Mouse (Mus musculus) frontal cortex, postnatal 36 days (tissue): ENCODE measurements around the gene Tns4.
A peak's percentile ranks its signal among the peaks of the same experiment; 100 is the strongest.

Source experiments
- DNase-seq, 2 experiments: peaks; one replicate each; pipeline ENCODE4 v3.0.0; 2022; ENCODE audit warnings: low spot score in 2 of 2

Gene Tns4

DNA sequence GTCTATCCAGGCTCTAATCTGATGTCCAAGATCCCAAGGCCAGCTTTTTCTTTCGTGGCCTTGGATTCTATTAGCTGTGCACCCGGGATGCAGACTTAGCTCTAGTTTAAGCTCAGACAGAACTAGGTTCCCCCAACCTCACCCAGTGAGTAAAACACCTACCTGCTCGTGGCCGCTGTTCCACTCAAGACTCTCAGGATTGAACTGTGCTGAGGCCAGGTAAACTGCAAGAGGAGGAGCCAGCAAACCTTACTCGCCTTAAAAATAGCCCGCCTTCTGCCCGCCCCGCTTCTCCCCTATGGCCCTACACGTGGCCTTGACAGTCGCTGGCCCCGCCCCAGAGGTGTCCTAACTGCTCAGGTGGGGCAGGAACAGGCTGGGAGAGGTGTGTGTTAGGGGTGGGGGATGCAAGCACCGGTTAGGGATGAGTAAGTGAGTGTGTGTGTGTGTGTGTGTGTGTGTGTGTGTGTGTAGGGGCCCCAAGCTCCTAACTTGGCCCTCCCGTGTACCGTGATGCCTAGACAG is at the start of gene Tns4:
Gene Tns4, minus strand, starts transcription at position 230 of the 525 bp plus-strand sequence.
- DNase-seq = no peak

DNA sequence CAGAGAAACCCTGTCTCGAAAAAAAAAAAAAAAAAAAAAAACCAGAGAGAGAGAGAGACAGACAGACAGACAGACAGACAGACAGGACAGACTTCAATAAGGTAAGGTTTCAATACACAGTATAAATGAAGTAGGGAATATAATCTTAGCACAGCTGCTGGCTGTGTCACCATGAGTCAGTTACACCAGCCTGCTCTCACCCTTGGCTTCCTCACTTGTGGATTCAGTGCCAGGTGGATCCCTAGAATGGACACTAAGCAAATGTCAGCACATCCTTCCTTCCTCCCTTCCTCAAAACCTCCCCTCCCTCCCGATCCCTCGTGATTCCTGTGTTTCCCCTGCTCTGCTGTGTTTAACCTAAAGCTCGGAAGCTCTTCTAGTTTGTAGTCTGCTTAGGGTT is 48.3 kb upstream of the Tns4 start:
- DNase-seq = no peak

- no peak for DNase-seq
These were observed 47.9 kb upstream of the Tns4 start for GRCm38 (mm10) chr11:99136961-99137360.

GRCm38 (mm10) chr11:99136361-99136760 is 47.3 kb upstream of the Tns4 start:
- DNase-seq = no peak

DNA sequence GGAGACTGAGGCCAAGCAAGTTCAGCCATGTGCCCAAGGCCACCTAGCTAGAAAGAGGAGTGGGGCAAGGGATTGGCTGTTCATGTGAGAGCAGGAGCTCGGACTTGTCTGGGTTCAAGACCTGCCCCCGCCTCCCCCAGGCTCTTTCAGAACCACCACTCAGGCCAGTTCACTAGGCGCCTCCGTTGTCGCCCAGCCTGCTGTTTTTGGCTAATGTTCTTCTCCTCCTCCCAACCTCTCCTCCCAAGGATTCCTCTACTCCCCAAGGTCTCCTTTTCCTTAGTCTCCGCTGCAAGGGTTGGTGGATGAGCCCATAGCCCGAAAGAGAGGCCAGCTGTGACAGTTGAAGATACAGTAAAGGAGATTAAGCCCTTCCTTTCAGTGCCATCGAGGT is 45.9 kb upstream of the Tns4 start:
- DNase-seq = no peak

DNA sequence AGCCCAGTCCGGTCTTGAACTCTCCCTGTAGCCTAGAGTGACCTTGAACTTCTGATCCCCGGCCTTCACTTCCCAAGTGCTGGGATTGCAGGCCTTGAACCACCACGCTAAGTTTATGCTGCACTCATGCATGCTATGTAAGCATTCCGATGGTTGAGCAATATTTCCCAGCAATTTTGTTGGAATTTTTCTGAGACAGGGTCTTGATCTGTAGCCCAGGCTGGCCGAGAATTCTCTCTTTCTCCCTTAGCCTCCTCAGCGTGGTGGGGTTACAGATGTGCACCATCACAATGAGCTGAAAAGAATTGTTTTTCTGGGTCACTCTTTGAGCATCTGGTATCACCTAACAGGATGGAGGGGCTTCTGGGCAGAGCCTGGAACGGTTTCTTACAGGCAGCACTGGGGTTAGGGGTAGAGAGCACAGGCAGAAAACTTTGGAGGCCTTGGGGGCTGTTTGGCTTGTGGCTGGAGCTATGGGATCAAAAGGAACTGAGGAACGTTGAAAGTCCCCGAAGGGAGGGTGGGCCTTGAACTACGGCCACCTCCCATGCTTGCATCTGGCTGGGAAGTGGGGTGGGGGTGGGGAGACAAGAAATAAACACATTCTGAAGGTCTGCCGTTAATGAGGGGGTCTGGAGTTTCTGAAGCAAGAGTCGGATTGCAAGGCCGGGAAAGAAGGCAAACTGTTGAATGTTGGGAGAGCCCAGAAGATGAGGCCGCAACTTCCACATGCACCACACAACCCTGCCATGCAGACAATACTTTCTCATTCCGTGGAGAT is 45.4 kb upstream of the Tns4 start:
- no peak for DNase-seq

- no peak for DNase-seq
These were observed 44.3 kb upstream of the Tns4 start for GRCm38 (mm10) chr11:99133285-99133897.

GRCm38 (mm10) chr11:99132091-99132730 is 43.1 kb upstream of the Tns4 start:
- DNase-seq = no peak

DNA sequence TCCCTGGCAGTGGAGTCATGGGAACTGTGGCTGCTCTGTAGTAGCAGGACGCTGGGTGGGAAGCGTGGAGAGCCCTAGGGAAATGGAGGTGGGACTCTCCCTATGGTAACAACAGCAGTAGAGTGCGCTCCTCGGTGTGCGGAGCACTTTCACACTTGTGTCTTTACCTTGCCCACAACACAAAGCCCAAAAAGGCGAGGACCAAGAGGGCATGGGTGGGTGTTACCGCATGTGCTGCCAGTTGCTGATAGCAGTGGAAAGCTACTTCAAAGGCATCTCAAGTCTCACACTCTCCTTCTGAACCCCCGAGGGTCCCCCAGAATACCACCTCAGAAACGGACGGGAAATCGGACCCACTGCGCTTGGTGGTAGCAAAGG is 42.3 kb upstream of the Tns4 start:
- no peak for DNase-seq

DNA sequence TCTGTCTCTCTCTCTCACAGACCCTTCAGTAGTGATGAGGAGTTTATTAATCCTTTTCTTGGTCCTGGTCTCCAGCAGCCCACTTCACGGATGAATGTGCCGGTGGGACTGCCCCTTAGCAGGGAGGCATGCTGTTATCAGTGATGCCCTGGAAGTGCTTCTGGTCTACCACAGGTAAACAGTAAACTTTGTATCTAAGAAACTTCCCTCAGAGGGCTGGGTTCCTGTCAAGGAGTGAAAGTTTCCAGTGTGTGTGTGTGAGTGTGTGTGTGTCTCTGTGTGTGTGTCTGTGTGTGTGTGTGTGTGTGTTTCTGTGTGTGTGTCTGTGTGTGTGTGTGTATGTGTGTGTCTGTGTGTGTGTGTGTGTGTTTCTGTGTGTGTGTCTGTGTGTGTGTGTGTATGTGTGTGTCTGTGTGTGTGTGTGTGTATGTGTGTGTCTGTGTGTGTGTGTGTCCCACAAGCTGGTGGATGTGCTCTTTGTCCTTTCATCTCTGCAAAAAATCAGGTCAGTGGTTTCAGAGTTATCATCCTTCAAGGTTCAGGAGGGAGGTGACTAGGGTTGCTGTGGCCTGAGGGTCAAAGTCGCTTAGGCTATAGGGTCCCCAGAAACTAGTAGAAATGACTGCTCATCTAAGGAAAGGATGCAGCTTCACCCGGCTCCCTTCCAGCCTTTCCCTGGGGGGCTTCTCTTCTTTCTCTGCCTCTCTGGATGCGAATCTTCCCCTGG is 41.8 kb upstream of the Tns4 start:
- no peak for DNase-seq

DNA sequence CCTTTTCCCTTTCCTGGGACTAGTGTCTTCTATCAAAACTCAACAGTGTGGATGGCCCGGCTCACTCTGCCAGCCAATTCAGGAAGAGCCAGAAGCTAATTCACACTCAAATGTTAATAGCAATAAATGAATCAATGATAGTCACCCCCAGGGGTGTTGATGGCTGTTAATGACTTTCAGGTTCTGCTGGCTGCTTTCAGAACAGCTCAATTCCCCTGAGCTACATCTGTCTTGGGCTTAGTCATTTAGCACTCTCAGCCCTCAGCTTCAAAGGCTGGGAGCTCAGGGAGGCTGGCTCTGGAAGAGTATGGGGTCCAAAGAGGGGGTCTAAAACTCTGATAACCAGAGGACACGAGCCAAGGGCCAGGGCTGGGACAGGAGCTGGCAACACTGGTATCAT is 40.2 kb upstream of the Tns4 start:
- DNase-seq = no peak

GRCm38 (mm10) chr11:99127785-99128682 is 38.9 kb upstream of the Tns4 start:
- no peak for DNase-seq

GRCm38 (mm10) chr11:99126482-99127253 is 37.6 kb upstream of the Tns4 start:
- peak; percentile 53 to 68 for DNase-seq

- no peak for DNase-seq
These were observed 35.5 kb upstream of the Tns4 start for GRCm38 (mm10) chr11:99124635-99125029.

DNA sequence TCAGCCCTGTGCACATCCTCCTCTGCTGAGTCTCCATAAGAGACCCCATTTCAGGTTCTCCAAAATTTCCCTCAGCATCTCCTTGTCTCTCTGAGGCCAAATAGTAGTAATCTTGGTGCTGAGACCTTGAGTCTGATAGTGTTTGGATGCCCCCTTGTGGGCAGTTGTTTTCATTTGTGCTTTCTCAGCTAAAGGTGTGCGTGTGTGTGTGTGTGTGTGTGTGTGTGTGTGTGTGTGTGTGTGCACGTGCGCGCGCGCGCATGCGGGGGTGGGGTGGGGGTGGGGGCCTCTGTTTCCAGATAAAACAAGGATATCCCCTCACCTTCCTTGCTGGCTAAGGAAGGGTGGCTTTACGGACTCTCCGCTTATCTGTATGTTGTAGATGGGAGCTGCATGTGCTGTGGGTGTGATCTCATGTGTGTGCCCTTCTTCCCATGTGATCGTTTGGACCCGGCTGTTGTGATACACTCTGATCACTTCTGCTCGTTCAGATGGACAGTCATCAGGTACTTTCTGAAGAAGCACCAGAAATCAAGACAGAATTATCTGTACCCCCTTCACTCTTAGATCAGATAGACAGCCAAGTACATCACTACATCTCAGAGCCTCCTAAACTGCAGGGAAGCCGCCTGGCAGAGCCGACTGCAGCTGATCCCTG is 35.0 kb upstream of the Tns4 start:
- DNase-seq = peak in 1 of 2 experiments; percentile 54

DNA sequence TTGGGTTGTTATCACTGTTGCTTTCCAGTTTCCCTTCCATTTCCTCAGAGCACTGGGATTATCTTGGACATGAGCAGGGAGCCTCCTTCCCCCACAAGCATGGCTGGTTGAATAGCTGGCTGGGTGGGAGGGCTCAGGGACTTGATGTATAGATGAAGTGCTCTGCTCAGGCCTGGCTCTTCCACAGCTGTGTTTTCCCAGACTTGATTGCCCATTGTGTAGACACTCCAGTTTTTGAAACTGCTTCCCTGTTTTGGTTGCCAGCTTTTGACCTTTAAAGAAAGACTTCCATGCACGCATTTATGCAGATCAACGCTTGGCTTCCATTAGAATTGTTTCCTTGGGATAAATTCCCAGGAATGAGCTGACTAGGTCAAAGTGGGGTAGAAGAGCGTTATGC is 33.6 kb upstream of the Tns4 start:
- DNase-seq = no peak

DNA sequence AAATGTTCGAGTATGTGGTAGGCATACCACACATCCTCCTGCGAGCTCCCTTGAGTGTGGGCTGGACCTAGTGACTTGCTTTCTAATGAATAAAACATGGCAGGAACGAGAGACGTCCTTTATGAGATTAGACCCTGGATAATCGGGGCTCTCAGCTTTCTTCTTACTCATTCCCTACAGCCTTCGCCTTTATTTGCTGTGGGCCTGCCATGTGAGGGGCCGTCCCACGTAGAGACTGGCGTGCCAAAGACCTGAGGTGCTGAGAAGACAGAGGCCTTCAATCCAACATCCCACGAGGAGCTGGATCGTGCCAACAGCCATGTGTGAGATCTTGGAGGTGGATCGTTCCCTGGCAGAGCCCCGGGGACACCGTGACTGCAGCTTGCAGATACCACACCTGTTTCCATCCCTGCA is 32.1 kb upstream of the Tns4 start:
- peak; percentile 69 to 81 for DNase-seq

DNA sequence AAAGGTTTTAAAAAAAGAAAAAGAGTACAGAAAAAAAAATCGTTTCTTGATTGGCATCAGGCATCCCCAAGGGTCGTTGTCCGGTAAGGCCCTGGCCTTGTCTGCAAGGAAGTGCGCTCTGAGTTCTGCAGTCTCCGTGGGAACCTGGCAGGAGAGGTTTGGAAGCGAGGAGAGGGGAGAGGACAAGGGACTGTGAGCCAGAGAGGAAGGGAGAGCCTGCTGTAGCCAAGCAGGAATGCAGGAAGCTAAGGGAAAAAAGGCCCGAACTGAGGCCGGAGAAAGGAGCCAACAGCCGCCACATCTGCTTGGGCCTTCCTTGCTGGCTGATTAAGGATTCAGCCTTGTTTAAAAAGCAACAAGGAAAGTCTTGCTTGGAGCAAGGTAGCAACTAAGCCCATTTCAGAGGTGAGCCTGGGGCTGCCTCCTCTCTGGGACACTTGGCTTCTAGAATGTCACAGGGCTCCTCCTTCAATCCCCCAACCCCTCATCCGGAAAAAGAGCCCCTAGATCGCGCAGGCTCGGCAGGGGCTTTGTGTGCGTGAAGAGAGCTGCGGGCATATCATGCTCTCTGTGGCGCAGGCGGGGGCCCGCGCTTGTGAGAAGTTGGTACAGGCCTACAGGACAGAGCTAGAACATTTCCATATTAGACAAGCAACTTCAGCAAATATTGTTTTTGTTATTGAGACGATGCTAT is 31.6 kb upstream of the Tns4 start:
- DNase-seq = no peak

DNA sequence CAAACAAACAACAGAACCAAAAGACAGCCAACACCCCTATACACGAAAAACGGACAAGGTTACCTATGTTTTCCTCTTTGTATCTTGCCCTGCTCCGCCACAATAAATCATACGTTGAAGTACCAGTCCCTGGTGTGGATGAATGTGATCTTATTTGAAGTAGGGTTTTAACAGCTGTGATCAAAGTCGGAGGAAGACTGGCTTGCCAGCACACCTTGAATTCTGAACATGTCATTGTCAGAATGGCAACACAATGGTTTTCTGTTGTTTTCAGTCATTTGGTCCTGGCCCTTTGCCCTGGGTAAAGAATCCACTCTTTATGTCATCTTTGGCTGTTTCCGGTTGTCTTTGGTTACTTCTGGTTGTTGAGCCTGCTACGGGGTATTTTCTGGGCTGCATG is 29.9 kb upstream of the Tns4 start:
- no peak for DNase-seq
